ENCODE assay signal across 11 mouse cellular contexts in the genomic region with DNA sequence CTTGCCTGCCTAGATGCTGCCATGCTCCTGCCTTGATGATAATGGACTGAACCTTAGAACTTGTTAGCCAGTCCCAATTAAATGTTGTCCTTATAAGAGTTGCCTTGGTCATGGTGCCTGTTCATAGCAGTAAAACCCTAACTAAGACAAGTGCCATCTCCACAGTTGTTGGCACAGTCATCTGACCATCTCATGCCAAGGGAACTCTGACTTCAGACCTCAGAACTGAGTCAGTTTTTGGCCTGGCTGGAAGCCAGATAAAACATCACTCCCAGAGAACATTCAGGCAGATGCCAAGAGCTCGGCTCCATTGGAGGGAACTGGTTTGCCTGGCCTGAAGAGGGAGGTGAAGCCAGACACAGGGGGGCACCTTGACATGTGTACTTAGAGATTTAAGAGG.
A peak's percentile ranks its signal among the peaks of the same experiment; 100 is the strongest.
DNase-seq lines count a peak whose midpoint lies in the region; ATAC-seq and TF ChIP-seq lines count a peak whose summit lies in the region.
"Had no signal": no experiment of that assay in that cellular context is flagged by ENCODE, and none has a peak within 500 bp of the region (broad histone marks: within the 10 kb centered on the region; RNA-seq: fewer than 3 reads in every experiment).

No protein-coding gene starts in this region.

- DNase-seq in cerebellum, postnatal 14 days = peak; percentile 9 to 14
- DNase-seq in cerebellum, postnatal 4 days (ENCODE audit: low spot score in 2 of 2) = no peak
- DNase-seq in lung, adult 18-20 months = peak; percentile 22 to 39
- DNase-seq in lung, postnatal 14 days = no peak
- DNase-seq in Patski (ENCODE audit: low read depth, low spot score) = peak; percentile 83
- DNase-seq in gonadal fat pad, adult 2 months (ENCODE audit: low read depth) = peak; percentile 22
- no peak for DNase-seq in gastrocnemius, adult 8-10 months (ENCODE audit: low spot score in 2 of 2)
- no peak for DNase-seq in thymus, postnatal 36 days
- DNase-seq: cerebellum, adult 11-12 months; liver; right cerebral cortex, adult 18-20 months had no signal

- POLR2A ChIA-PET in Patski (lab: Charles Lee) = no interaction called here

- peak; percentile 82 for ATAC-seq in Patski

- in situ Hi-C loops in Patski (cut with MboI; ENCODE audit: low pct_unique_long_range_greater_than_20kb) = no loop called here

- H3K27me3 ChIP-seq in Patski = no peaks in the 10 kb centered on the region

- TF ChIP-seq CTCF in Patski (IDR thresholded peaks at IDR 0.05) = no peak

- CTCF ChIA-PET in Patski (lab: Charles Lee) = interaction anchor here (0.9 to 1.9 kb wide), 2 partner anchors 13 to 36 kb away, joined by 3 to 5 read pairs; no protein-coding TSS in a partner anchor

Comparison
In these comparisons a context has a peak if more than half of its experiments do, and no peak if none do; other contexts are left out.
1. DNase-seq: peak in cerebellum, postnatal 14 days (2 of 2), lung, adult 18-20 months (2 of 2), Patski (single experiment) and gonadal fat pad, adult 2 months (single experiment); none in cerebellum, postnatal 4 days (0 of 2), lung, postnatal 14 days (single experiment), gastrocnemius, adult 8-10 months (0 of 2) and thymus, postnatal 36 days (0 of 2).